Mouse (Mus musculus) lung, postnatal 0 days (tissue): ENCODE data around the gene Dand5.

ENCODE experiments used
- CTCF ChIP-seq: IDR thresholded peaks from 2 replicates; pipeline ENCODE4 v1.5.1; 2016; ENCODE audit warnings: antibody characterized with exemption, mild to moderate bottlenecking
- EP300 ChIP-seq: IDR thresholded peaks from 2 replicates; pipeline ENCODE4 v1.6.1; 2016; ENCODE audit warnings: antibody characterized with exemption, mild to moderate bottlenecking, control low read depth

GRCm38 (mm10) chr8:84798446-84799135 lies 24.0 kb downstream of the Dand5 start:
- no peak for TF ChIP-seq CTCF
- no peak for TF ChIP-seq EP300
